Mouse (Mus musculus): ENCODE results near the gene Nup62.

Gene Nup62

GRCm38 (mm10) chr7:44819391-44819790 is 3.5 kb downstream of the Nup62 start:
- no peak for DNase-seq (ENCODE audit: low spot score)

GRCm38 (mm10) chr7:44819863-44820262 is 4.0 kb downstream of the Nup62 start:
- no peak for DNase-seq (ENCODE audit: low spot score)

GRCm38 (mm10) chr7:44820525-44820924 is 4.6 kb downstream of the Nup62 start:
- DNase-seq (ENCODE audit: low spot score) = no peak

GRCm38 (mm10) chr7:44821666-44822448 is 6.0 kb downstream of the Nup62 start:
- no peak for DNase-seq (ENCODE audit: low spot score)

- DNase-seq (ENCODE audit: low spot score) = no peak
Observed at GRCm38 (mm10) chr7:44823409-44823808, 7.5 kb downstream of the Nup62 start.

- DNase-seq (ENCODE audit: low spot score) = peak; percentile 65
Observed at GRCm38 (mm10) chr7:44824872-44825271, 9.0 kb downstream of the Nup62 start.

- no peak for DNase-seq (ENCODE audit: low spot score)
Observed at GRCm38 (mm10) chr7:44826771-44827170, 10.9 kb downstream of the Nup62 start.

GRCm38 (mm10) chr7:44828706-44829105 is 12.8 kb downstream of the Nup62 start:
- no peak for DNase-seq (ENCODE audit: low spot score)

GRCm38 (mm10) chr7:44832763-44833162 is 16.9 kb downstream of the Nup62 start:
- DNase-seq (ENCODE audit: low spot score) = no peak

GRCm38 (mm10) chr7:44835373-44836015 is 19.6 kb downstream of the Nup62 start:
- DNase-seq (ENCODE audit: low spot score) = no peak

- DNase-seq (ENCODE audit: low spot score) = no peak
Observed at GRCm38 (mm10) chr7:44836016-44836404, 20.1 kb downstream of the Nup62 start.

- DNase-seq (ENCODE audit: low spot score) = no peak
Observed at GRCm38 (mm10) chr7:44836423-44837053, 20.6 kb downstream of the Nup62 start.

- no peak for DNase-seq (ENCODE audit: low spot score)
Observed at GRCm38 (mm10) chr7:44838073-44838472, 22.2 kb downstream of the Nup62 start.

GRCm38 (mm10) chr7:44839171-44839490 is 23.2 kb downstream of the Nup62 start:
- DNase-seq (ENCODE audit: low spot score) = no peak

- DNase-seq (ENCODE audit: low spot score) = peak; percentile 49
Observed at GRCm38 (mm10) chr7:44839491-44840191, 23.8 kb downstream of the Nup62 start.

GRCm38 (mm10) chr7:44840426-44840825 is 24.5 kb downstream of the Nup62 start:
- DNase-seq (ENCODE audit: low spot score) = no peak

- no peak for DNase-seq (ENCODE audit: low spot score)
Observed at GRCm38 (mm10) chr7:44841825-44842463, 26.1 kb downstream of the Nup62 start.

GRCm38 (mm10) chr7:44845006-44845405 is 29.1 kb downstream of the Nup62 start:
- DNase-seq (ENCODE audit: low spot score) = no peak

- DNase-seq (ENCODE audit: low spot score) = no peak
Observed at GRCm38 (mm10) chr7:44846804-44847203, 30.9 kb downstream of the Nup62 start.

GRCm38 (mm10) chr7:44847772-44848171 is 31.9 kb downstream of the Nup62 start:
- no peak for DNase-seq (ENCODE audit: low spot score)

- DNase-seq (ENCODE audit: low spot score) = peak; percentile 98
Observed at GRCm38 (mm10) chr7:44848561-44849415, 32.9 kb downstream of the Nup62 start, which contains the start of the genes Akt1s1 and Tbc1d17. TSS of gene Akt1s1 (plus strand) at chr7:44848991. TSS of gene Tbc1d17 (minus strand) at chr7:44849079.
